Mouse (Mus musculus) liver, postnatal 0 days (tissue): ENCODE data around the gene Abr.

Source experiments
- CTCF ChIP-seq: sonication (generic); IDR thresholded peaks from 2 replicates; pipeline ENCODE4 v1.5.1; 2016; ENCODE audit warnings: antibody characterized with exemption, low read depth
- EP300 ChIP-seq: IDR thresholded peaks from 2 replicates; pipeline ENCODE4 v1.6.1; 2016; ENCODE audit warnings: antibody characterized with exemption, low read depth, mild to moderate bottlenecking

- TF ChIP-seq CTCF (no peak), EP300 (no peak)
Measured at GRCm38 (mm10) chr11:76482697-76483096, 139.4 kb downstream of the Abr start.
